Mouse (Mus musculus) liver, embryonic 13.5 days (tissue): ENCODE measurements around the gene Echdc3. TPM values are rescaled to one million over a fixed set of nuclear protein-coding genes. Genes with fewer than 3 reads are reported as not detected.

Experiments used
- ATAC-seq: fragments of 200-750 bp; cut with Nextera tagmentation; 2 replicates; pipeline ENCODE4 v1.8.0; 2017; ENCODE audit warnings: low read depth, mild to moderate bottlenecking, moderate number of reproducible peaks, moderate library complexity
- DNase-seq: peaks from one replicate; pipeline ENCODE4 v3.0.0; 2022
- H3K27ac ChIP-seq: fragments of 300-500 bp; sonication (generic); 2 replicates; pipeline ENCODE4 v1.5.1; 2015; ENCODE audit warnings: moderate library complexity, mild to moderate bottlenecking, inconsistent platforms
- H3K27me3 ChIP-seq: fragments of 300-500 bp; sonication (generic); 2 replicates; pipeline ENCODE4 v1.6.1; 2015; ENCODE audit warnings: mild to moderate bottlenecking, inconsistent platforms
- H3K36me3 ChIP-seq: fragments of 300-500 bp; sonication (generic); 2 replicates; pipeline ENCODE4 v1.6.1; 2015; ENCODE audit warnings: mild to moderate bottlenecking, inconsistent platforms
- H3K4me1 ChIP-seq: fragments of 300-500 bp; sonication (generic); replicated peaks from 2 replicates; pipeline ENCODE4 v1.6.1; 2015; ENCODE audit warnings: inconsistent platforms
- H3K4me2 ChIP-seq: fragments of 300-500 bp; sonication (generic); 2 replicates; pipeline ENCODE4 v1.6.1; 2015; ENCODE audit warnings: inconsistent platforms, mild to moderate bottlenecking, moderate library complexity
- H3K4me3 ChIP-seq: fragments of 300-500 bp; sonication (generic); replicated peaks from 2 replicates; pipeline ENCODE4 v1.5.1; 2015; ENCODE audit warnings: mild to moderate bottlenecking, inconsistent platforms
- H3K9ac ChIP-seq: fragments of 300-500 bp; sonication (generic); 2 replicates; pipeline ENCODE4 v1.6.1; 2015; ENCODE audit warnings: mild to moderate bottlenecking, inconsistent platforms
- H3K9me3 ChIP-seq: fragments of 300-500 bp; sonication (generic); replicated peaks from 2 replicates; pipeline ENCODE4 v1.6.1; 2016; ENCODE audit warnings: inconsistent platforms
- WGBS: fragments of 180-500 bp; shearing (Covaris S2); methylation state at CpG from one replicate; pipeline ENCODE4 v1.1.7; 2015; ENCODE audit not compliant: insufficient replicate concordance; 5-methylcytosine and 5-hydroxymethylcytosine counted together
- polyA plus RNA-seq: library from polyadenylated mRNA; unstranded; fragments of >200 nt; fragmentation: Nextera tagmentation; extraction: Ambion mirVana; gene quantifications from 2 replicates; pipeline ENCODE4 v1.2.1, GENCODE M21; 2015

The Echdc3 gene
- 6.8 and 7.4 TPM in 2 replicates for polyA plus RNA-seq

GRCm38 (mm10) chr2:6212724-6213511 lies at the start of gene Echdc3:
Gene Echdc3 (minus strand): TSS chr2:6213033.
- WGBS, result 7% methylated on average over 30 of the region's 30 CpGs
- ATAC-seq (peak; percentile 86), DNase-seq (peak; percentile 68)
- Histone ChIP-seq H3K9me3 (no peaks in the 10 kb centered on the region), H3K4me2 (peak within 1 kb of the TSS; percentile 71), H3K4me1 (peaks cover 16% of the 10 kb centered on the region), H3K27ac (peak within 1 kb of the TSS; percentile 48; the same call in 1 of the 2 replicates), H3K36me3 (no peaks in the 10 kb centered on the region), H3K9ac (peak within 1 kb of the TSS; percentile 65), H3K4me3 (peak within 1 kb of the TSS; percentile 57), H3K27me3 (peaks cover 10% of the 10 kb centered on the region; the same call in 1 of the 2 replicates)

GRCm38 (mm10) chr2:6261718-6262117 lies 48.9 kb upstream of the Echdc3 start:
- no peak overlapping the region for H3K4me3 ChIP-seq
- H3K9me3 ChIP-seq, result peaks cover 5% of the 10 kb centered on the region; the same call in 1 of the 2 replicates
- WGBS, result 79% methylated on average over 9 of the region's 9 CpGs
- DNase-seq, result no peak
- 0 out of 2 replicates have a peak, but pooled peaks cover 7% of the 10 kb centered on the region for H3K27me3 ChIP-seq
- no peak overlapping the region for H3K27ac ChIP-seq
- H3K36me3 ChIP-seq, result no peaks in the 10 kb centered on the region; the same call in 1 of the 2 replicates
- H3K4me2 ChIP-seq, result no peak overlapping the region
- no peak for ATAC-seq
- no peak overlapping the region for H3K9ac ChIP-seq
- H3K4me1 ChIP-seq, result peaks cover 44% of the 10 kb centered on the region

- DNase-seq (no peak), ATAC-seq (no peak)
- Histone ChIP-seq H3K9me3 (peaks cover 5% of the 10 kb centered on the region; the same call in 1 of the 2 replicates), H3K4me3 (no peak overlapping the region), H3K4me2 (no peak overlapping the region), H3K36me3 (no peaks in the 10 kb centered on the region; the same call in 1 of the 2 replicates), H3K9ac (no peak overlapping the region), H3K27ac (no peak overlapping the region; the same call in 1 of the 2 replicates), H3K27me3 (0 out of 2 replicates have a peak, but pooled peaks cover 7% of the 10 kb centered on the region), H3K4me1 (peaks cover 44% of the 10 kb centered on the region)
- 68% methylated on average over 8 of the region's 8 CpGs for WGBS
Observed at GRCm38 (mm10) chr2:6261201-6261672, 48.4 kb upstream of the Echdc3 start.

- no peaks in the 10 kb centered on the region; the same call in 1 of the 2 replicates for H3K36me3 ChIP-seq
- ATAC-seq, result no peak
- H3K9ac ChIP-seq, result no peak overlapping the region
- no peak overlapping the region for H3K27ac ChIP-seq
- DNase-seq, result no peak
- peaks cover 39% of the 10 kb centered on the region for H3K4me1 ChIP-seq
- H3K4me3 ChIP-seq, result no peak overlapping the region
- WGBS, result 81% methylated on average over 4 of the region's 4 CpGs
- H3K4me2 ChIP-seq, result no peak overlapping the region
- H3K9me3 ChIP-seq, result peaks cover 2% of the 10 kb centered on the region; the same call in 1 of the 2 replicates
- H3K27me3 ChIP-seq, result 0 out of 2 replicates have a peak, but pooled peaks cover 4% of the 10 kb centered on the region
Observed at GRCm38 (mm10) chr2:6260661-6261060, 47.8 kb upstream of the Echdc3 start.

- H3K4me2 ChIP-seq, result no peak overlapping the region
- ATAC-seq, result no peak
- 67% methylated on average over 3 of the region's 3 CpGs for WGBS
Observed at GRCm38 (mm10) chr2:6259182-6259581, 46.3 kb upstream of the Echdc3 start.

GRCm38 (mm10) chr2:6258026-6258425 lies 45.2 kb upstream of the Echdc3 start:
- Histone ChIP-seq H3K36me3 (no peaks in the 10 kb centered on the region), H3K9me3 (0 out of 2 replicates have a peak, but pooled peaks cover 3% of the 10 kb centered on the region), H3K27ac (no peak overlapping the region), H3K9ac (no peak overlapping the region), H3K4me1 (peaks cover 12% of the 10 kb centered on the region), H3K27me3 (0 out of 2 replicates have a peak, but pooled peaks cover 4% of the 10 kb centered on the region), H3K4me2 (no peak overlapping the region), H3K4me3 (no peak overlapping the region)
- ATAC-seq (no peak), DNase-seq (no peak)
- WGBS, result 86% methylated on average over 4 of the region's 4 CpGs

More at GRCm38 (mm10) chr2:6259182-6259581, 46.3 kb upstream of the Echdc3 start:
- H3K4me3 ChIP-seq, result no peak overlapping the region
- 0 out of 2 replicates have a peak, but pooled peaks cover 3% of the 10 kb centered on the region for H3K9me3 ChIP-seq
- H3K4me1 ChIP-seq, result peaks cover 24% of the 10 kb centered on the region
- H3K36me3 ChIP-seq, result no peaks in the 10 kb centered on the region
- H3K9ac ChIP-seq, result no peak overlapping the region
- no peak for DNase-seq
- H3K27ac ChIP-seq, result no peak overlapping the region
- 0 out of 2 replicates have a peak, but pooled peaks cover 4% of the 10 kb centered on the region for H3K27me3 ChIP-seq

- ATAC-seq (no peak), DNase-seq (no peak)
- H3K36me3 ChIP-seq, result no peaks in the 10 kb centered on the region
- H3K9me3 ChIP-seq, result 0 out of 2 replicates have a peak, but pooled peaks cover 3% of the 10 kb centered on the region
- no peak overlapping the region for H3K27ac ChIP-seq
- H3K9ac ChIP-seq, result no peak overlapping the region
- no peak overlapping the region for H3K4me3 ChIP-seq
- 0 out of 2 replicates have a peak, but pooled peaks cover 4% of the 10 kb centered on the region for H3K27me3 ChIP-seq
- no peak overlapping the region for H3K4me2 ChIP-seq
- WGBS, result 57% methylated on average over 2 of the region's 2 CpGs
- peaks cover 5% of the 10 kb centered on the region; the same call in 1 of the 2 replicates for H3K4me1 ChIP-seq
Observed at GRCm38 (mm10) chr2:6257146-6257545, 44.3 kb upstream of the Echdc3 start.

GRCm38 (mm10) chr2:6255989-6256841 lies 43.4 kb upstream of the Echdc3 start:
- DNase-seq (no peak), ATAC-seq (no peak)
- Histone ChIP-seq H3K9ac (no peak overlapping the region), H3K4me2 (no peak overlapping the region), H3K9me3 (0 out of 2 replicates have a peak, but pooled peaks cover 3% of the 10 kb centered on the region), H3K27ac (no peak overlapping the region), H3K27me3 (0 out of 2 replicates have a peak, but pooled peaks cover 4% of the 10 kb centered on the region), H3K4me1 (peaks cover 9% of the 10 kb centered on the region), H3K4me3 (no peak overlapping the region), H3K36me3 (no peaks in the 10 kb centered on the region)
- 52% methylated on average over 19 of the region's 19 CpGs for WGBS

- WGBS, result 82% methylated on average over 5 of the region's 5 CpGs
- no peak overlapping the region for H3K27ac ChIP-seq
Observed at GRCm38 (mm10) chr2:6255402-6255988, 42.7 kb upstream of the Echdc3 start.

GRCm38 (mm10) chr2:6252491-6252890 lies 39.7 kb upstream of the Echdc3 start:
- ATAC-seq, result no peak
- H3K4me1 ChIP-seq, result peaks cover 12% of the 10 kb centered on the region
- no peak overlapping the region for H3K27ac ChIP-seq
- H3K4me2 ChIP-seq, result no peak overlapping the region
- no peaks in the 10 kb centered on the region for H3K27me3 ChIP-seq
- WGBS, result 74% methylated on average over 3 of the region's 3 CpGs
- no peak overlapping the region for H3K4me3 ChIP-seq
- H3K36me3 ChIP-seq, result no peaks in the 10 kb centered on the region
- no peak for DNase-seq
- H3K9me3 ChIP-seq, result 0 out of 2 replicates have a peak, but pooled peaks cover 3% of the 10 kb centered on the region
- H3K9ac ChIP-seq, result no peak overlapping the region

More at GRCm38 (mm10) chr2:6255402-6255988, 42.7 kb upstream of the Echdc3 start:
- ATAC-seq (no peak), DNase-seq (no peak)
- H3K4me1 ChIP-seq, result peaks cover 12% of the 10 kb centered on the region
- no peak overlapping the region for H3K9ac ChIP-seq
- H3K27me3 ChIP-seq, result 0 out of 2 replicates have a peak, but pooled peaks cover 4% of the 10 kb centered on the region
- H3K9me3 ChIP-seq, result 0 out of 2 replicates have a peak, but pooled peaks cover 3% of the 10 kb centered on the region
- no peaks in the 10 kb centered on the region for H3K36me3 ChIP-seq
- no peak overlapping the region for H3K4me3 ChIP-seq
- H3K4me2 ChIP-seq, result no peak overlapping the region
